Mouse (Mus musculus): ENCODE measurements around the gene Mpzl2.
A peak's percentile ranks its signal among the peaks of the same experiment; 100 is the strongest.

The Mpzl2 gene

DNA sequence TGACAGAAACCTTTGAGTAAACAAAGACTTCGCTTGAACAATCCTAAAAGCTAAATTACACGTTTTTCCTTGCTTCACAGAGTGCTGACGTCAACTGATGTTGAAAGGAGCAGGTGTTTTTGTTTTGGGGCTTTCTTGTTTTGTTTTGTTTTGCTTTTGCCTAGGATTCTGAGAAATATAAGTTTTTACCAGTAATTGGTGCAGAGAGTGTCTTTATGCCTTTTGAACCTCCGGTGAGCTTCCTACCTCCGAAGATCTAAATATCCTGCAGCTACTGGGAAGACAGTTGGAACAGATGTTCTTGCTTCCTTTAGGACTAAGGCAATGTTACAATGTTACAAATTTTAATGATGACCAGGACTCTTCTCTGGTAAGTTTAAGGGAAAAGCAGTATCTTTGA is at the start of gene Mpzl2:
Mpzl2 (plus strand) TSS at position 301 of the 400 bp plus-strand sequence.
- DNase-seq (ENCODE audit: low read depth, low spot score): no peak

DNA sequence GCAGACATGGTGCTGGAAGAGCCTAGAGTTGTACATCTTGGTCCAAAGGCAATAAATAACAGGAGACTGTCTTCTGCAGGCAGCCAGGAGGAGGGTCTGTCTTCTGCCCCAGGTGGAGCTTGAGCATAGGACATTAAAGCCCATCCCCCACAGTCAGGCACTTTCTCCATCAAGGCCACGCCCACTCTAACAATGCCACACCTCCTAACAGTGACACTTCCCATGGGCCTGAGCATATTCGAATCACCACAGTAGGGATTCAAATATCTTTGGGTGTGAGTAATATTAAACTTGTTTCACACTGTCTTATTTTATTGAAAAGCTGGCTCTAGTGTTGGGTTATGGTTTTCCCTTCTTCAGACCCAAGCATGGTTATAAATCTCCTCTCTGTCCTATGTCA is 47.8 kb upstream of the Mpzl2 start:
- no peak for DNase-seq (ENCODE audit: low read depth, low spot score)

DNA sequence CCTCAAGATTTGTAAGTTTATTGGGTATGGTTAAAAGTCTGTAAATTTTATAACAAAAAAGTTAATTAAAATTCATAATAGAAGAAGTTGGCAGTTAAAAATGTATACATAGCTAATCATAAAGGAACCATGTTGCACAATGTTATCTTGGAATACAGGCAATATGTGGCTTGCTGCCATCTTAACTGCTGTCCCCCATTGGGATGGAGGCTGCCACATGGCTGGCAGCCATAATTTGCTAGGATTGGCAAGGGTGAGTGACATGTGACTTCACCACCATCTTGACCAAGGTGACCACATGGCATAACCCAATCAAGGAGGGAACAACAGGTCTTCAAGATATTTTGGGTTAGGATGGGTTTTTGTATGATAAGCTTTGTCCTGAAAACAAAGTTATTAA is 47.3 kb upstream of the Mpzl2 start:
- DNase-seq (ENCODE audit: low read depth, low spot score): no peak

DNA sequence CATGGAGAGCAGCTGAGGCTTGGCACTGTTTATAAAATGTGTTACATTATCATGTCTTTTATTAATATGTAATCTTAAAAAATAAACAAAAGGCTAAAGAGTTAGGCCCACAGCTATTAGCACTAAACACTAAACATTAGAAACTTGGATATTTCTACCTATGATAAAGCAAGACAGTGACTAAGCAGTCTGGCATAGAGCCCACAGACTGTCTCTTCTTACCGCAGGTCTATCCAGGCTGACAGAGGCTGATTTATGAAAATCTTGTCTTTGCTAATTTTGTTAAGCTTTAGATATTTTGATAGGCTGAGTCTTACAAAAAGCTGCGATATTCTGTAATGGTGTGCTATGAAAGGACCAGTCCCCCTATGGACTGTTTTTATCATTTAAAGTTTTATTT is 46.3 kb upstream of the Mpzl2 start:
- no peak for DNase-seq (ENCODE audit: low read depth, low spot score)

DNA sequence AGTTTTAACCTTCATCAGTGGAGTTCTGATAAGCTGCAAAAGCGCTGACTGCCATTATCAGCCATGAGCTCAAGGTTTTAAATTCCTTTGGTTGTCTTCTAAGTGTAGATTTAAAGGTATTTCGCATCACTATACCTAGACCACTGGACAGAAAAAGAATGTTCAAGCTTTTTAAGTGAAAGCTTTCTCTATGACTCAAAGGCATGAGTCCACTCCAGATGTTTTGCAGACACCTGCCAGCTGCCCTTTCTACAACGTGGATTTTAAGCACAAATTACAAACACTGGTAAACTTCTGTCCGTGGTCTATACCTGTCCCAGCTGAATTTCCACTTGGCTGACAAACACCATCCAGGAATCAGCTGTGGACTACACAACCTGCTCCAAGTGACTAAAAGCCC is 44.6 kb upstream of the Mpzl2 start:
- DNase-seq (ENCODE audit: low read depth, low spot score): no peak

DNA sequence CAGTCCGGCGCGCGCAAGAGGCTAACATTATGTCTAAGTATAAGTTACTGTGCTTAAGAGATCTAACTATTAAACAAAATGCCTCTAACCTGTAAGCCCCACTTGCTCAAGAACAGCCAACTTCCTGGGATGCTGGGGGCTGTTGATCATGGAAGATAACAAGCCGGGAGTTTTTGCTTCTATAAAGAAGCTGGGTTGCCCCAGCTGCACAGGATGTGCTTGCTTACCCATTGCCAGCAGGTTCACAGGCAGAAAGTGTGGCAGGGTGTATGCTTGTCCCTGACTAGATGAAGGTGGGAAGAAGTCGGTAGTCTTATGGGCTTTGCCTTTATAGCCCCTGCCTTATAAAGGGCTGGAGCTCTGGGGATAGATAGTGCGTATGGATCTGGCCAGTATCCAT is 43.0 kb upstream of the Mpzl2 start:
- DNase-seq (ENCODE audit: low read depth, low spot score): no peak

DNA sequence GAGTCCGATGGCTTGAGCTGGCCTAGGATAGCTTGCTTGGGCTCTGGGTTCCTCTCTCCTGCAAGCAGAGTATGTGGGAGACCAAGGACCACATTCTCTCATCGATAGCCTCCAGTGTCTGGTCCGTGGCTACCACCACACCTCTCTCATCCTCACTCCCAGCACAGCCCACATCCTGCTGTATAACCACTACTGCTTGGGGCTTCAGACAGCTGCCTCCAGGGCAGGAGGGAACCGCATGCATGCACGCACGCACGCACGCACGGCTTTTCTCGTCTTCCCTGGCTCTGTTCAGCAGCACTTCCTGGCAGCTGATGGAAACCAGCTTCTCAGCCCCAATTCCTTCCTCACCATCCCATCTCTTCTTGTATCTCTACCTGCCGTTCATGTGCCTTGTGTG is 41.5 kb upstream of the Mpzl2 start:
- no peak for DNase-seq (ENCODE audit: low read depth, low spot score)

DNA sequence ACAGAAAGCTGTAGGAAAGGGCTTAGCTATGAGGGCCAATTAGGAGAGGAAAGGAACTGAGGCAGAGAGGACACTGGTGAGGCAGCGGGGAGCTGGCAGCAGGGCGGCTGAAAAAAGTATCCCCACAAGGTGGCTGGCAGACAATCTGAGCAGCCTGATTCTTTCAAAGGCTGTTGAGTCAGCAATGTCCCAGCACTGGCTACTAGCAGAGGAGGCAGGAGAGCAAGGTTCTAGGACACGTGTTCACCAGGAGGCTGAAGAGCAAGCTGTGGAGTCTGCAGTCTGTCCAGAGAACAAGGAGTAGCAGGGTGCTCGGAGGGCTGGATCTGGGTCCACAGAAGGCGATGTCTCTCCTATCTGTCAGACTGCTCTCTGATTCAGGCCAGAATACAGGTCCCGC is 40.4 kb upstream of the Mpzl2 start:
- DNase-seq (ENCODE audit: low read depth, low spot score): no peak

DNA sequence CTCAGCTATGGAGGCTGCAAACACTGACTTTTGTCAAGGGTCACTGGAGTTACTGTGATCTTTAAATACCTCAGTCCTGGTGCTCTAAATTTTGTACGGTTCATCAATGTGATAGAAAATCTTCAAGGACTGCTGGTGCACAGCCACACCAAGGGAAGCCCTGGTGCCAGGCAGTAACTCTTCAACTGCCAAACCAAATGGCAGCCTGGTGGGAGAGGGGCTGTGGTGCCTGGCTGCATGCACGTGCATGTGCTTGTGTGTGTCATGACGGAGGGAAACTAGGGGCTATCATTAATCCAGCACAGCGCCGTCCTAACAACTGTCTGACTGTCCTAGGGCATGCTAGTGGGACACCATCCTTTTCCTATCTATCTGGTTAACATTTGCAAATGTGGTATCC is 39.8 kb upstream of the Mpzl2 start:
- DNase-seq (ENCODE audit: low read depth, low spot score): no peak

DNA sequence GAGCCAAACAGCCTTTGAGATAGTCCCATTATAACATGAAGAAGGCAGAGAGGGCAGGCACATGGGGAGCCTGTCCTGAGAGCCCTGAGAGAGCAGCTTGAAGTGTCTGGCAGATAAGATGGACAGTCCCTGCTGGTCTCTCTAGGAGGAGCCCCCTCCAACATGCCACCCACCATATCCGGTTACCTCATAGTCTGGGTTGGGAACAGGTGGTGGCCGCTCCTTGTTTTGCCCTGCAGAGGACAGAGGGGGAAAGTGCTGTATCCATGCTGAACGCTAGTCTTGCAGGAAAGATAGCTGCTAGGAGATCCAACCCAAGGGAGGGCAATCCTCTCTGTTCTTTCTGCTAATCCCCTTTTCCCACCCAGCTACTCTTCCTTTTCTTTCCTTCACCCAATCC is 39.4 kb upstream of the Mpzl2 start:
- DNase-seq (ENCODE audit: low read depth, low spot score): no peak

DNA sequence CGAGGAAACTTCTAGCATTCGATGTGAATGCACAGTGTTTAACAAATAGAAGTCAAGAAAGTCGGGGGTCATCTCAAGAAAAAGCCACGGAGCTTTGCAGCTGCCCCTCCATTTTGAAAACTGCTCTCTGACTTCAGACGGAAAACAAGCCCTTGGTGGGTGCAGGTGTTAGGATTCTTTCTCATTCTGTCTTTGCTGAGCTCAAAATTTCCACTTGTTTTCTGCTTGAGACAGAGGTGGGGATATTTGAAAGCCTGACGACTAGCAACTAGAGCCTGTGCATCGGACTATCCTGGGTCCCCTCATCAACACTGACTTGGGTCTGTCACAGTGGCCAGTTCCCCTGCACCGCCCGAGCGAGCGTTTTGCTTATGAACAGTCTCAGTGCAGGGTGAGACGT is 32.2 kb upstream of the Mpzl2 start:
- no peak for DNase-seq (ENCODE audit: low read depth, low spot score)

DNA sequence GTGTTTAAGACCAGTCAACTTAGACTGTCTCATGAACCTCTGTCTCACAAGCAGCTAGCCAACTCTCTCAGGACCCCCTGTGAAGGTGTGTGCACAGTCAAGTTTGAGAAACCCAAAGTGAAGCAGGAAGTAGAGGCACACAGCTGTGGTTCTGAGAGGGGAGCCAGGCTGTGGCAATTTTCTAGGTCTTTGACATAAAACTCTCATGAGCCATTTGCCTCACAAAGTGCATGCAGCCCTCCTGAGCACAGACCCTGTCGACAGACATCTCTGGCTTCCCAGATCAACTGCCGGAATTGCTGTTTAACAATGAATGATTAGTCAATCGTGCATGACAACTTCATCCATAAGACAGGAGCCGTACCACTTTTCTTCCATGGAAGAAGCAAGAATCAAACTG is 31.3 kb upstream of the Mpzl2 start:
- no peak for DNase-seq (ENCODE audit: low read depth, low spot score)

DNA sequence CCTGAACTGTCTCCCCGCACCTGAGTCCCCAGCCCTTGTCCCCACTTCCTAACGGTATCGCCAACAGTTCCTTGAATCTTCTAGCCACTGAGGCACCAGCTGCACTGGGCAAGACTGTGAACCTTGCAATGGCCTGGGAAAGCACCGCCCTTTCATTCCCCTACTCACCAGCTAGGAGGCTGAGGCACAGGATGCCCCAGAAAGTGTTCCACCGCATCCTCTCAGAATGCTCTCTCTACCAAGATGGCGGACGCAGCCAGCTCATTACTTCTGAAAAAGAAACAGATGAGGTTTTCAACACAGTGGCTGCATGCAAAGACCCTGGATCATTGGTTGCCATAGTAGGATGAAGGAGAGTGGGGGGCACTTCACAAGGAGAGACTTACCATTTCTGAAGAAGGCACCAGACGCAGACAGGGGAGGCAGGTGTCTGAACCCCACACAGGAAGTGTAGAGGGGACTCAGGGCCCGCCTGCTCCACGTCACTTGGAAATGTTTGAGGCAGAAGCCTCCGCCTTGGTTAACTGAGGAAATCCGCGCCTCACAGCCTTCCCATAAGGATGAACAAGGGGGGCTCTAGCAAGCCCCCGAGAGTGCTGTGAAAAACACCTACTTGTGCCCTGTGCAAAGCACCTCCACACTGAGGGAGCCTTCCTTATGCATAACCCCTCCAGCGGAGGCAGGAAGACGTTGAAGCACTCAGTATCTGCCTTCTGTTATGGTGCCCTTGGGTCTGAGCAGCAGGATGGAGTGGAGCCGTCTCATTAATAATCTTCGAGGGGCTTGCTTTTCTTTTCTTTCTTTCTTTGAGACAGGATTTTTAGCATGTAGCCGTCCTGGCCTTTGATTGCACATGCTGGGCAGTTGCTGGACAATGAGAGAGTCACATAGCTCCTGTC is 30.2 kb upstream of the Mpzl2 start, which contains the start of gene Cd3e:
Cd3e (minus strand) TSS at position 448 of the 899 bp plus-strand sequence.
- DNase-seq (ENCODE audit: low read depth, low spot score): no peak

DNA sequence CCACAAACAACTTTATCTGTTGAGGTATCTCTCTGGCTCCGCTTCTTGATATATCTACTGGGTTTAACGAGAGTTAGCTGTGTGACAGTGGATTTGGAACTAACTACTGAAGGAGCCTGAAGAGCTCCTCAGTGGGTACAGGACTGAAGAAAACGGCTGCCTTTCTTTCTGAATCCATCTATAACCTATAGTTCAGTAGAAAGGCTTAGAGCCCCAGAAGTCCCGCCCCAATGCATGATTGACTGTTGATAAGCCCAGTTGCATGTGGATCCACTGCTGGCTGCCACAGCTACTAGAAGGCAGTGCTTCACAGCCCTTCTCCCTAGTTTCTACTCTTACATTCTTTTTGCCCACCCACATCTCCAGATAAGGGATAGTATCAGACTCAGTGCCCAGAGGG is 29.1 kb upstream of the Mpzl2 start:
- no peak for DNase-seq (ENCODE audit: low read depth, low spot score)

DNA sequence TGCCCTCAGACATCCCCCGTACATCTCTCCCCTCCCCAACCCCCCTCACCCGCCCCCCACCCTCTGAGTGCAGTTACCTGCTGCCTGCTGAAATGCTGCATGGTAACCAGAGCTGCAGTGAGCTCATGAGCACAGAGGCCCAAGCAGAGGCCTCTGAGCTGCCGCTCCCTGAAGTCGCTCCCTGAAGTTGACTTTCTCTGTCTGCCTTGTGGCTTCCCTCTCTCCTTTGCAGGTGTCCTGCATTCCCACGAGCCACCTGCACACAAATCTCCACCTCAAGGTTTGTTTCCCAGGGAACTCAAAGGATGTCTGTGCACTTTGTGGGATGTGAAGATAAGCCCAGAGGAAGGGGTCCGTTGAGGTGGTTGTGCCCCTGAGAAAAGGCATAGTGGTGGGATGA is 28.3 kb upstream of the Mpzl2 start:
- no peak for DNase-seq (ENCODE audit: low read depth, low spot score)

DNA sequence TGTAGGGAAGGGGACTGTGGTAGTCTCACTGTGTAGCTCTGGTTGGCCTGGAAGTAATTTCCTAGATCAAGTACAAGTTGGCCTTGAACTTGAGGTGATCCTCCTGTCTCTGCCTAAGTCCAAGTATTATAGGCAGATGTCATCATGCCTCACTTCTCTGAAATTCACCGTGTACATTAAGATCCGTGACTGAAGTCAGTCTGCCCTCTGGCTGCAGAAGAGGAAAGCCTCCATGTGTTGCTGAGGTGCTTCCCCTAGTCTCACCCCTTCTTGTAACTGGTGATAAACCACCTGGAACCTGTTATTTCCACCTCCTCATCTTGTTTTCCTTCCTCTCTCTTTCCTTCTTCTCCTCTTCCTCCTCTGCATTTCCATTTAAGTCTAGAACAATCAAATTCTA is 24.7 kb upstream of the Mpzl2 start:
- no peak for DNase-seq (ENCODE audit: low read depth, low spot score)

DNA sequence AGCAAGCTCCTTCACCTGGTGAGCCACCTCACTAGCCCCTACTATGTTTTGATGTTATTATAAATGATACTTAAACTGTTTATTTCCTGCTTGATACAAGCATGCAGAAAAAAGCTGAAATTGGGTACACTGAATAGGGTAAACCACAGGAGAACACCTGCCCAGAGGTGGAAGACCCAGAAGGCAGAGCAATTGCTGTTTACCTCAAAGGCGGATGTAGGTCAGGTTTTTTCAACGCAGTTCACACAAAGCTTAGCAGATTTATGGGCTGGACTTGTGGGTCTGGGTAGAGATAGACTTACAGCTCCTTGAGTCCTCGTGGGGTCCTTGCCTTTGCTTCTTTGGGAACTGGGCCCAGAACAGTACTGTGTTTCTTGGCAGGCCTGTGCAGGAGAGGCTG is 23.8 kb upstream of the Mpzl2 start:
- no peak for DNase-seq (ENCODE audit: low read depth, low spot score)

DNA sequence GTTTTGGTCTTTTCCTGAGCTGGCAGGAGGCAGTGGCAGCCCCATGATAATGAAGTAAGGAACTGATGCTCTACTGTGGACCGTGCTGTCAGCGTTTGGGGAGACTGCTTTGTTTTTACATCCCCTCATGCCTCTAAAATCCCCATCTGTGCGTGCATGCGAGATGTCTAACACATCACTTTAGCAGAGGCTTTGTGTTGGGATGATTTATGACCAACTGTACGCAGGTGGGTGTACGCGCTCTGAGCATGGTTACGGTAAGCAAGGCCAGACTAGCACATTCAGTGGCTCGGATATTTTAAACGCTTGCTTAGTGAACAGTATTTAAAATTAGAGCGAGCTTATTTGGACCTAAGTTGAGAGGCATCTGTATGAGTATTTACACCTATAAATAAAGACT is 21.6 kb upstream of the Mpzl2 start:
- DNase-seq (ENCODE audit: low read depth, low spot score): no peak

DNA sequence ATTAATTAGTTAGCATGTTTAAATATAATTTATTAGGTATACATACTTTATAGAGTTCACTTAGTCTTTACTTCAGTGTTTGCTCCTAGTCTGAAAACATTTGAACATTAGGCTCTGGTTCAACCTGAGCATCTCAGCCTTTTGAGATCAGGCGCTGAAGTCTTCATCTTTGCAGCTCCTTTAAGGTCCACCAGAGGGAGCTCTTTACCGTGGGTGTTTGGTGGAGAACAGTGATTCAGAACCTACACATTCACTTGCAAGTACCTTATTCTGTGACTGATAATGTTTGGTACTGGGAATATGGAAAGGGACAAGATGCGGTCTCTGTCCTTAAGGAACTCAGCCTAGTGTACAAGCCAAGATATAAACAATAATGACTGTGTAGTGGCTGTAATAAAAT is 16.8 kb upstream of the Mpzl2 start:
- DNase-seq (ENCODE audit: low read depth, low spot score): peak; percentile 14

DNA sequence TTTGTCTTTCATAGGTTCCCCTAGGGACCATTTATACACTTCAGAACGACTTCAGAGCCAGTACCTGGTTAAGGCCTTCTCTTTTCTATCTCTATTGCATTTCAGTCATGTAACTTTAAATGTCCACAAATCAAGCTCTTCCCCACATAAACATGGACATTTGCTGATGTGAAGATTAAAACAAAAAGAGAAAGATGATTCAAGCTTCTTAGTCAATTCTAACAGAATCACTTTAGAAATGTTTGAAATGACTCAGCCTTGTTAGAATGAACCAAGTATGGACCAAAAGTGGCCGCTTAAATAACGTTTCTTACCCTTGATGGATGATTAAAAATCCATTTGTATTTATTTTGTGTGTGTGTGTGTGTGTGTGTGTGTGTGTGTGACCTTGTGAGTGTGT is 16.0 kb upstream of the Mpzl2 start:
- DNase-seq (ENCODE audit: low read depth, low spot score): no peak

DNA sequence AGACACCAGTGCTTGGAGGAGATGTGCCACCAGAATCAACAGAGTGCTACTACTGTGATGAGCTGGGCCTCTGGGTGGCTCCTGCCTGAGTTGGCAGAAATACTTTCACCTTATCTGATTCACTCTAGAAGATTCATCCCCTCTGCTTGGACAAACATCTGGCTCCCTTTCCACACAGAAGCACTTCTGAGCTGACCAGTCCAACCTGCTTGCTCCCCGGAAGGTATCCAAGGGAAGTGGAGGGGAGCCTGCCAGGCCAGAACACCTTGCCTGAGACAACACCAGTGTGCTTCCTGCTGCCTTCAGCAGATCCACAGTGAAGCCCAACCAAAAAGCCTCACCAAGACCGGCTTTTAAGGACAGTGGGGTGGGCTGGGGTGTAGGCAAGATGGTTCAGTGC is 15.4 kb upstream of the Mpzl2 start:
- no peak for DNase-seq (ENCODE audit: low read depth, low spot score)

DNA sequence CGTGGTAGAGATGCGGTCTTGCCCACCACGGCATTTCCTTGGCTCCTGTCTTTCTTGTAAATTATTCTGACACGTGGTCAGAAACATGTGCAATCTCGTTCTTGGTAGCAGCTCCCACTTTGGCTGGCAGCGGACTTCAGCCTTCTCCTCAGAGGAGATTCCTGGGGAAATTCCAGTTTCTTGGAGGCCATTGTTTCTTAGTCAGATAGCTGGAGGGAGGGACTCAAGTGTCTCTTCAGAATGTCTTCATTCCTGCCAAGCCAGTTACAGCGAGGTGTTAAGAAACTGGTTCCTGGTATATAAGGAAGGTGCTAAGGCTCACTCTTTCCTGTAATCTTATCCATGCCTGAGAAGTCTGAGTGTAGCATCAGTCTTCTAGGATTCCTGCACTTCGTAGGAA is 12.2 kb upstream of the Mpzl2 start:
- no peak for DNase-seq (ENCODE audit: low read depth, low spot score)

DNA sequence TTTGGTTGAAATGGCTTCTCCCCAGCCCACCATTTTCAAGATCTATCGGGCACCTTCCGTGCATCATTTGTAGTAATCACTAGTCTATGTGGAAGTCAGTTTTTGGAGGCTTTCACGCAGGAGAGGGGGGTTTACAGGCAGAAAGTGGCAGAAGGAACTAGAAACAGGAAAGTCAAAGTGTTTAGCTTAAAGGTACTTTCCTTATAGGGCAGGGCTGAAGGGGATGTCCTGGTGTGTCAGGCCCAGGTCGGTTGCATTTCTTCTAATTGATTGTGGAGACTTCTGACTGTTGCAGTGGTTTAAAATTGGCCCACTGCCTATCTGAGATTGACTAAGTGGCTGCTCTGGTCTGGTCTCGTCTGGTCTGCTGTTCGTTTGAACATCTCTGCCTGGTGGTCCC is 9.3 kb upstream of the Mpzl2 start:
- no peak for DNase-seq (ENCODE audit: low read depth, low spot score)

DNA sequence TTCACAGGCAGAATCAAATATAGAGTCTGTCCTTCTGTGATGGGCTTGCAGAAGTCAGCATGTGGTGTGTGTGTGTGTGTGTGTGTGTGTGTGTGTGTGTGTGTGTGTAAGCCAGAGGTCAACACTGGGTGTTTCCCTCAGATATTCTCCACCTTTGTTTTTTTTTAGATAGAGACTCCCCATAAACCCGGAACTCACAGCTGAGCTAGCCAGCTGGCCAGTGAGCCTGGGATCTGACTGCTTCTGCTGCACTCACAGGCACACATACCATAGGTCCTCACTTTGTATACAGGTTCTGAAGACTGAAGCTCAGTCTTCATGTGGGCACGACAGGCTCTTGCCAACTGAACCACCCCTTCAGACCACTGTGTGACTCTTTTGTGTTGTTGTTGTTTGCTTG is 7.3 kb upstream of the Mpzl2 start:
- no peak for DNase-seq (ENCODE audit: low read depth, low spot score)
